Mouse (Mus musculus): ENCODE data around the gene Scp2. TPM values are rescaled to one million over a fixed set of nuclear protein-coding genes. Genes with fewer than 3 reads are reported as not detected.

Scp2 gene
- polyA plus RNA-seq, 1 experiment from 2014 or later = 223 TPM

DNA sequence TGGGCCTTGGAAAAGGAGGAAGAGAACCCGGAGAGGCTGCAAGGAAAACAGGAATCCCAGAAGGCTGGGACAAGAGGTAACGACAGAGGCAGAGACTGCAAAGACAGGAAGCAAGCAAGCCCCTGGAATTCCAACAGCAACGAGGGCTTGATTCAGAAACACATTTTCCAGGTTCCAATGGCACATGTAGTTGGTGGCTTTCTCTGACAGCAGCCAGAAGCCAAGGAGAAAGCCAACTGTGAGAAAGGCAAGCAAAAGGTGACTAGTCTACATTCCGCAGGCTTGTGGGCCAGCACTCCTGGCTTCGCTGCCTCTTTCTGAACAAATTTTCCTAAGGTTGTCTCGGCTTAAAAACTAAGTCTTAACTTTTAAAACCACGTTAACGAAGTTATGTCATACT lies 74.1 kb downstream of the Scp2 start:
- 7% methylated on average over 8 of the region's 8 CpGs for WGBS
- Histone ChIP-seq H3K9ac (peak overlapping the region; percentile 70), H3K9me3 (replicated peaks) (no peaks in the 10 kb centered on the region), H3K4me2 (peak overlapping the region; percentile 93), H3K4me1 (peaks cover 17% of the 10 kb centered on the region), H3K36me3 (ENCODE audit: poor library complexity, severe bottlenecking) (peaks cover 18% of the 10 kb centered on the region), H3K27me3 (no peaks in the 10 kb centered on the region), H3K4me3 (peak overlapping the region; percentile 52), H3K27ac (no peak overlapping the region)
- ATAC-seq = no peak

GRCm38 (mm10) chr4:108070286-108070685 lies 74.5 kb downstream of the Scp2 start:
- H3K4me3 ChIP-seq = peak overlapping the region; percentile 52
- 69% methylated on average over 4 of the region's 4 CpGs for whole genome bisulfite sequencing
- ATAC-seq = no peak

DNA sequence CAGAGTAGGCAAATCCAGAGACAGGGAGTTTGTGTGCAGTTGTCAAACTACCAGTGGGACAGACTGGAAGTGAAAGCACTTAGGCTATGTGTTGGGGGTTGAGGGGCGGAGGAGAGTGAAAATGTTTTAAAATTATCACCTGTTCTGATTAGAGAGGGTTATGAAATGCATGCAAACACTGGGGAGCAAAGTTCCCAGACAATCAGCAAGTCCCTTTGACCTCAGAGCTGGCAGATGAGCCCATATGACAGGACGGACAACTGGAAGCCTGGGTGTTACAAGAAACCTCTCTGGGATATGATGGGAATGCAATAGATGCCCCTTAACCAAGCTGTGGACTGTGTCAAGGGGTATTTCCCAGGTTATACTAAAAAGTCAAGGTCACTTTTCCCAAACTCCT lies 76.7 kb downstream of the Scp2 start:
- Histone ChIP-seq H3K4me1 (peaks cover 17% of the 10 kb centered on the region), H3K4me3 (no peak overlapping the region), H3K9me3 (replicated peaks) (no peaks in the 10 kb centered on the region), H3K27me3 (no peaks in the 10 kb centered on the region), H3K9ac (no peak overlapping the region), H3K4me2 (no peak overlapping the region), H3K27ac (no peak overlapping the region), H3K36me3 (ENCODE audit: poor library complexity, severe bottlenecking) (peaks cover 38% of the 10 kb centered on the region)
- WGBS = 95% methylated on average over 2 of the region's 2 CpGs
- no peak for ATAC-seq

More at GRCm38 (mm10) chr4:108070286-108070685, 74.5 kb downstream of the Scp2 start:
- Histone ChIP-seq H3K4me2 (peak overlapping the region; percentile 93), H3K36me3 (ENCODE audit: poor library complexity, severe bottlenecking) (peaks cover 23% of the 10 kb centered on the region), H3K9ac (peak overlapping the region; percentile 70), H3K9me3 (replicated peaks) (no peaks in the 10 kb centered on the region), H3K27ac (no peak overlapping the region), H3K27me3 (no peaks in the 10 kb centered on the region), H3K4me1 (peaks cover 17% of the 10 kb centered on the region)

DNA sequence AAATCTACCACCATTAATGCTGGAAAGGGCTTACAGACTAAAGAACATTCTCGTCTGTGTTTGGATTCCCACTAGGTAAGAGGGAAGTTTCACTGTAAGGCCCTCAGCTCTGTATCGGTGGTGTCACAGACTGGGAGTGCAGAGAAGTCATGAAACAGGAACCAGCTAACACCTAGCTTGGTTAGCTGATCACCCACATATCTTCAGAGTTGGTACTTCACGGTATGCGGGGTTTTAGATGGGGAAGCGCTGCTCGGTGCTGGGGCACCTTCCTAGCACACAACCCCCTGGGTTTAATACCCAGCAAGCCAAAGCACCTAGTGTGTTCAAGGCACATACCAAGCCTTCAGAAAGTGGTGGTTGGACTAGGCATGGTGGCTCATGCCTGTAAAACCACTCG lies 77.5 kb downstream of the Scp2 start:
- Histone ChIP-seq H3K9me3 (replicated peaks) (no peaks in the 10 kb centered on the region), H3K4me3 (no peak overlapping the region), H3K4me1 (peaks cover 17% of the 10 kb centered on the region), H3K9ac (no peak overlapping the region), H3K27ac (no peak overlapping the region), H3K27me3 (no peaks in the 10 kb centered on the region), H3K4me2 (no peak overlapping the region), H3K36me3 (ENCODE audit: poor library complexity, severe bottlenecking) (peaks cover 46% of the 10 kb centered on the region)
- WGBS = 92% methylated on average over 7 of the region's 7 CpGs
- no peak for ATAC-seq

DNA sequence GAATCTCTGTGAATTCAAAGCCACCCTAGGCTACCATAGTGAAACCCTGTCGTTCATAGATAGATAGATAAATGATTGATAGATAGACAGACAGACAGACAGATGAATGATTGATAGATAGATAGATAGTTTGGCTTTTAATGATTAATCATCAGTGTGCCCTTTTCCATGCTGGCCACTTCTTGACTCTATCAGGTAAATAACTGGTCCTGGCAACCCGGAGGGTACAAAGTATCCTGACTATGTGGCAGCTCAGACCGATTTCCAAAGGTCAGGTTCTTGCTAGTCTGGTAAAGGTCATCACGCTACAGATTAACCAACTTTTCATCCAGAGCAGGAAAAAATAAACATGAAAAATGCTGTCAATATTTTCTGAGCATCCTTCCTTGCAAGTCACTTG lies 78.2 kb downstream of the Scp2 start:
- WGBS = 92% methylated on average over 4 of the region's 4 CpGs
- Histone ChIP-seq H3K9me3 (replicated peaks) (no peaks in the 10 kb centered on the region), H3K4me2 (no peak overlapping the region), H3K27ac (no peak overlapping the region), H3K4me3 (no peak overlapping the region), H3K9ac (no peak overlapping the region), H3K27me3 (no peaks in the 10 kb centered on the region), H3K36me3 (ENCODE audit: poor library complexity, severe bottlenecking) (peaks cover 49% of the 10 kb centered on the region), H3K4me1 (peaks cover 17% of the 10 kb centered on the region)
- no peak for ATAC-seq

DNA sequence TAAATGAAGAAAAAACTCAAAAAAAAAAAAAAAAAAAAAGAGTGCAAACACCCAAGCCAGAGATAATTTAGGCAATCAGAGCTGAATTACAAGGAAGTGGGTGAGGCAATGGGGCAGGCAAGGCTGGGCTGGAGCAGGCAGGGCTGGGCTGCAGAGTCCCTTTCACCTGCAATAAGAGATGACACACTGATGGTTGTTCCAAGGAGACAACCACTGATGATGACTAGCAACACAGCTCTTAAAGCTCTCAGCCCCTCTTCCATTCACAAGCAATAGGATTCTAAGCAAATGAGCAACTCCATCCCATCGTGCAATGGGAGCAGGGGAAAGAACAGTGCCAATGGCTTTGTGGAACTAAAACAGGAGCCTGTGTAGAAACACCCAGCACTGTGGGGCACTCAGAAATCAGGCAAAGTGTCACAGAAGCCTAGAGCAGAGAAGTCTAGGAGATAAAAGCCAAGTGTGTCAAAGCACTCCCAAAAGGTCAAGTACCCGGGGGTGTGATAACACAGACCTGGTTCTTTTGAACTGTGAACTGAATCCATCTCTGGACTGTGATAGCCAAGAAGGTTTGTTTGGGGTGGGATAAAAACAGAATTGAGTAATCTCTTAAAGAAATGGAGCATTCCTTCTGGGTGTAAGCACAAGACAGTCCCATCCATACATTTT lies 79.5 kb downstream of the Scp2 start:
- H3K27ac ChIP-seq = no peak overlapping the region
- no peak overlapping the region for H3K9ac ChIP-seq
- no peaks in the 10 kb centered on the region for H3K9me3 ChIP-seq (replicated peaks)
- no peaks in the 10 kb centered on the region for H3K27me3 ChIP-seq
- H3K4me3 ChIP-seq = no peak overlapping the region
- H3K4me2 ChIP-seq = no peak overlapping the region
- H3K4me1 ChIP-seq = peaks cover 18% of the 10 kb centered on the region
- H3K36me3 ChIP-seq (ENCODE audit: poor library complexity, severe bottlenecking) = peaks cover 51% of the 10 kb centered on the region
- ATAC-seq = no peak
- WGBS = 96% methylated on average over 2 of the region's 2 CpGs

DNA sequence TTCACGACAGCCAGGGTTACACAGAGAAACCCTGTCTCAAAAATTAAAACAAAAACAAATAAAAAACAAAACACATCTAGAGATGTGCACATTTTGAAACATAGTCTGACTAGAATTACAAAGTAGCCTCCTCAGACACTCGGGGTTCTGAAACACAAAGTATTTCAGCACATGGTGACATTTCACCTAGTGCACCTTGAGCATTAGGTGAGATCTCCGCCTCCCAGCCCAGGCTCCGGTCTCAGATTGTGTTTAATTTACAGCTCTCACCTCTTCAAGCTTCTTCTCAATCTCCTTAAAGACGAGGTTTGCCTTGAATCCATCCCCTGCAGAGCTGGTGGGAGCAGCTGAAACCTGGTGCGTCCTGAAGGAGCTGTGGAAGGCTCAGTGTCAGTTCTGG lies 81.2 kb downstream of the Scp2 start:
- H3K4me2 ChIP-seq = no peak overlapping the region
- peaks cover 15% of the 10 kb centered on the region for H3K4me1 ChIP-seq
- no peak overlapping the region for H3K4me3 ChIP-seq
- H3K27ac ChIP-seq = no peak overlapping the region
- no peak overlapping the region for H3K9ac ChIP-seq
- H3K27me3 ChIP-seq = no peaks in the 10 kb centered on the region
- peaks cover 58% of the 10 kb centered on the region for H3K36me3 ChIP-seq (ENCODE audit: poor library complexity, severe bottlenecking)
- WGBS = 89% methylated on average over 6 of the region's 6 CpGs
- H3K9me3 ChIP-seq (replicated peaks) = no peaks in the 10 kb centered on the region
- no peak for ATAC-seq

GRCm38 (mm10) chr4:108062524-108062923 lies 82.3 kb downstream of the Scp2 start:
- peaks cover 15% of the 10 kb centered on the region for H3K4me1 ChIP-seq
- 94% methylated on average over 5 of the region's 5 CpGs for WGBS
- H3K4me2 ChIP-seq = no peak overlapping the region
- H3K4me3 ChIP-seq = no peak overlapping the region
- ATAC-seq = no peak
- H3K9ac ChIP-seq = no peak overlapping the region
- no peak overlapping the region for H3K27ac ChIP-seq
- no peaks in the 10 kb centered on the region for H3K27me3 ChIP-seq
- H3K9me3 ChIP-seq (replicated peaks) = no peaks in the 10 kb centered on the region
- H3K36me3 ChIP-seq (ENCODE audit: poor library complexity, severe bottlenecking) = peaks cover 58% of the 10 kb centered on the region

- H3K36me3 ChIP-seq (ENCODE audit: poor library complexity, severe bottlenecking) = peaks cover 47% of the 10 kb centered on the region
- 51% methylated on average over 4 of the region's 4 CpGs for WGBS
- ATAC-seq = no peak
Observed at GRCm38 (mm10) chr4:108060774-108061173, 84.0 kb downstream of the Scp2 start.

DNA sequence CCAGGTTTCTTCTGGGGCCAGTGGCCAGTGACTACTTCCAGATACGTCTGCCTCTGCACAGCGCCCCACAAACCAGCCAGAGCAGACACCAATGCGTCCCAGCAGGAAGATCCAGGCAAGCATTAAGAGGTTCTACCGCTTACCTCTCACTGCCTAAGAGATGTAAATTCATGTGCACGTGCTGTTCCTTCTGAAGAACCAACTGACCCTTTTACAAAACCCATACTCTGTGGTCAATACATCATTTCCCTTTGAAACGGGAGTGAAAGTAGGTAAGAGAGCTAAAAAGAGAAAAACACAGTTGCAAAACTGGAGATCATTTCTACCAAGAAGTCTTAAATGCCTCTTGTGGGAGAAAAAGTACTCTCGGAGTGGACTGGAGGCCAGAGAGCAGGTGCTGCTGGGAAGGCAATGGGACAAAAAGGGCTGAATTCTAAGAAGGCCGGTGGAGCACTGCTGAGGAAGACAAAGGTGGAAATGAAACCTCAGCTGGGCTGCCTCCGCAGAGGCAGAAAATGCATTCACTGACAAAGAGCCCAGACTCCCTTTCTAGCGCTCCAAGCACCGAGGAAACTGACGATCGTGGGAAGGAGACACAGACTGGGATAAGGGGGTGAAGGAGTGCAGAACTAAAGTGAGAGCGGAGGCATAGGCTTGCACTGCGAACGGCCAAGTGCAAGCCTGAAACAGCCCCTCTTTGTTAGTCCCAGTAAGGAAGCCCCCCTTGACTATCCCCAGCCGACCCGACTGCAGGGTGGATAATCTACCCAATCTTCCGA lies 85.0 kb downstream of the Scp2 start:
- H3K4me2 ChIP-seq = peak overlapping the region; percentile 37
- no peak overlapping the region; the same call in 1 of the 2 replicates for H3K4me3 ChIP-seq
- H3K27me3 ChIP-seq = no peaks in the 10 kb centered on the region
- WGBS = 29% methylated on average over 19 of the region's 19 CpGs
- H3K9me3 ChIP-seq (replicated peaks) = no peaks in the 10 kb centered on the region
- peaks cover 15% of the 10 kb centered on the region for H3K4me1 ChIP-seq
- no peak for ATAC-seq
- H3K27ac ChIP-seq = peak overlapping the region; percentile 66
- peak overlapping the region; percentile 45; the same call in 1 of the 2 replicates for H3K9ac ChIP-seq
- H3K36me3 ChIP-seq (ENCODE audit: poor library complexity, severe bottlenecking) = peaks cover 50% of the 10 kb centered on the region

More at GRCm38 (mm10) chr4:108060774-108061173, 84.0 kb downstream of the Scp2 start:
- peak overlapping the region; percentile 45 for H3K27ac ChIP-seq
- H3K4me1 ChIP-seq = peaks cover 15% of the 10 kb centered on the region
- H3K9ac ChIP-seq = no peak overlapping the region
- no peak overlapping the region for H3K4me3 ChIP-seq
- no peaks in the 10 kb centered on the region for H3K27me3 ChIP-seq
- H3K4me2 ChIP-seq = no peak overlapping the region
- H3K9me3 ChIP-seq (replicated peaks) = no peaks in the 10 kb centered on the region

DNA sequence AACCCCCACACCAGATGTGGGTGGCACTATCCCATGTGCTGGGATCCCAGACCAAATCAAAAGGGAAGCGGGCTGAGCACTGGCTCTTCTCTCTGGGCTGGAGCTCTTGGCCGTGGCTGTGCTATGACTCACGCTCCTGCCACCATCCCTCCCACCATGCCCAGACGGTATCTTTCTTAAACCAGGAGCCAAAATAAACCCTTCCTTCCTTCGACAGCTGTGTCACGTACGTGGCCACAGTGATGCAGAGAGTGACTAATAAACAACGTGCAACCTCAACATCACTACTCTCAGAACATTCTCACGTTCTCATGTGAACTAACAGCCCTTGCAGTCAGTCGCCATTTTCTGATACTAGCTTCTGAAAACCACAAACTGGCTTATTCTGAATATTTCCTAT lies 86.6 kb downstream of the Scp2 start:
- ATAC-seq = no peak
- Histone ChIP-seq H3K4me3 (no peak overlapping the region), H3K36me3 (ENCODE audit: poor library complexity, severe bottlenecking) (peaks cover 52% of the 10 kb centered on the region), H3K9ac (no peak overlapping the region), H3K9me3 (replicated peaks) (no peaks in the 10 kb centered on the region), H3K4me1 (peaks cover 15% of the 10 kb centered on the region), H3K4me2 (no peak overlapping the region), H3K27me3 (no peaks in the 10 kb centered on the region), H3K27ac (no peak overlapping the region)
- 88% methylated on average over 10 of the region's 10 CpGs for WGBS

DNA sequence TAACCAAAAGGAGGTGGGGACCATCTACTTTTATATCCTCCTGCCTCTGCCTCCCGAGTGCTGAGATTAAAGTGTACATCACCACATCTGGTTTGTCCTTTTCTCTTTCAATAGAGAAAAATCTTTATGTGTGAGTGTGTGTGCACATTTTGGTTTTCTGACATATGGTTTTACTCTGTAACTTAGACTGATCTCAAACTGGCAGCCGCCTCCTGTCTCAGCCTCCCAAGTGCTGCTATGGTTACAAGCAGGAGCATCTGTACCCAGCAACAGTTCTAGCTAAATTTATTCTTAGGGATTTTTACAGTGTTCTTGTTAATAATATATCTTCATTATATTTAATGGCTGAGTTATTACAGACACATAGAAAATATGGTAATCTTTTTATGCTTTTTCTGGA lies 87.6 kb downstream of the Scp2 start:
- 92% methylated on average over 2 of the region's 2 CpGs for WGBS
- ATAC-seq = no peak
- H3K36me3 ChIP-seq (ENCODE audit: poor library complexity, severe bottlenecking) = peaks cover 54% of the 10 kb centered on the region

More for the DNA sequence above, 87.6 kb downstream of the Scp2 start:
- Histone ChIP-seq H3K4me3 (no peak overlapping the region), H3K9me3 (replicated peaks) (no peaks in the 10 kb centered on the region), H3K4me1 (peaks cover 15% of the 10 kb centered on the region), H3K9ac (no peak overlapping the region), H3K4me2 (no peak overlapping the region), H3K27ac (no peak overlapping the region), H3K27me3 (no peaks in the 10 kb centered on the region)

All from forebrain, embryonic 13.5 days (tissue).